11 mouse cellular contexts compared by ENCODE assay signal in the genomic region with DNA sequence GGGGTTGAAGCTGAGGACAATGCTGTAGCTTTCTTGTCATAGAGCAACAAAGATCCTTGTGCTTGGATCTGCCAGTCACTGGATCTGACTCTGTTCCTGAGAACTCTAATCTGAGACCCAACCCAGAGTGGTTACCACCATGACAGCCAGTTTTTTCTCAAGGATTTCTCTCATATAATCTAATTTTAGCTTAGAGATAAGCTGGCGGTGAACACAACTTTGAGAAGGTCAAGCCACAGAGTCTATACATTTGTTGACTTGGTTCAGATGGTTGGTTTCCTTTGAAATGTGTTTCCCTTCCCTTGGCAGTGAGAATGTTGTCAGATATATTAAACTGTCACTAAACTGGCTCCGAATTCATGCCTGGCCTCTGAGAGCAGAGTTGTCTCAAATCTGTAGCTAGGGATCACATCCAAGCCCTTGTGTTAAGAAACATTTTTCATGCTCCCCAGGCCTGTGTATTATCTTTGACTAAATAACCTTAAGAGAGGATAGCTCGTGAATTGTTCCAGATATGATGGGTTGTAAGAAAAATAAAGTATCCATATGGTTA.
"Had no signal": no experiment of that assay in that cellular context is flagged by ENCODE, and none has a peak within 500 bp of the region (broad histone marks: within the 10 kb centered on the region; RNA-seq: fewer than 3 reads in every experiment).

No protein-coding gene starts in this region.

- H3K4me1 ChIP-seq: limb, embryonic 15.5 days; liver, embryonic 12.5 days; midbrain, embryonic 10.5 days; neural tube, embryonic 15.5 days had no signal

- ATAC-seq: liver, embryonic 12.5 days had no signal

- H3K4me2 ChIP-seq: limb, embryonic 15.5 days; liver, embryonic 12.5 days; neural tube, embryonic 15.5 days had no signal

- DNase-seq: kidney, postnatal 14 days; layer of hippocampus, postnatal 36 days; midbrain, embryonic 14.5 days; right cerebral cortex, adult 18-20 months; right cerebral cortex, postnatal 25 days; thymus, postnatal 4 days had no signal

- H3K36me3 ChIP-seq: limb, embryonic 15.5 days; liver, embryonic 12.5 days; midbrain, embryonic 10.5 days; neural tube, embryonic 15.5 days had no signal

- H3K27me3 ChIP-seq: limb, embryonic 15.5 days; liver, embryonic 12.5 days; neural tube, embryonic 15.5 days had no signal

- H3K9ac ChIP-seq: limb, embryonic 15.5 days; liver, embryonic 12.5 days; neural tube, embryonic 15.5 days had no signal

- H3K9me3 ChIP-seq: limb, embryonic 15.5 days; liver, embryonic 12.5 days; midbrain, embryonic 10.5 days; neural tube, embryonic 15.5 days had no signal

- H3K4me3 ChIP-seq: limb, embryonic 15.5 days; liver, embryonic 12.5 days; midbrain, embryonic 10.5 days; myocyte; neural tube, embryonic 15.5 days had no signal

- H3K27ac ChIP-seq: limb, embryonic 15.5 days; liver, embryonic 12.5 days; midbrain, embryonic 10.5 days; neural tube, embryonic 15.5 days had no signal
